Mouse (Mus musculus) gastrocnemius, postnatal 25 days (tissue): ENCODE data around the gene Lrrc29. TPM values are rescaled to one million over a fixed set of nuclear protein-coding genes. Genes with fewer than 3 reads are reported as not detected.
A peak's percentile ranks its signal among the peaks of the same experiment; 100 is the strongest.

Experiments
- DNase-seq: peaks from one replicate; pipeline ENCODE4 v3.0.0; 2022
- long read RNA-seq, 2 experiments: library from polyadenylated mRNA; stranded (forward); transcript quantifications; one replicate each; pipeline ENCODE4 v2.0.0; 2021
- total RNA-seq, 2 experiments: library from RNA; stranded (reverse); gene quantifications; 1 replicate in 1 of 2; 2 replicates in 1 of 2; pipeline ENCODE4 v1.2.3; 2021

The Lrrc29 gene
- 1 to 10 TPM in 1 of 2 experiments, under 1 TPM in 1; 0.87 to 1.4 TPM for total RNA-seq
- long read RNA-seq, experiment 1, partial matches to known transcripts, result 3 of 5 reads
- long read RNA-seq, experiment 1, other reads (novel, unspliced or antisense), result 1 of 5 reads
- long read RNA-seq, experiment 2, partial matches to known transcripts, result 0 of 3 reads
- long read RNA-seq, experiment 2, other reads (novel, unspliced or antisense), result 2 of 3 reads

DNA sequence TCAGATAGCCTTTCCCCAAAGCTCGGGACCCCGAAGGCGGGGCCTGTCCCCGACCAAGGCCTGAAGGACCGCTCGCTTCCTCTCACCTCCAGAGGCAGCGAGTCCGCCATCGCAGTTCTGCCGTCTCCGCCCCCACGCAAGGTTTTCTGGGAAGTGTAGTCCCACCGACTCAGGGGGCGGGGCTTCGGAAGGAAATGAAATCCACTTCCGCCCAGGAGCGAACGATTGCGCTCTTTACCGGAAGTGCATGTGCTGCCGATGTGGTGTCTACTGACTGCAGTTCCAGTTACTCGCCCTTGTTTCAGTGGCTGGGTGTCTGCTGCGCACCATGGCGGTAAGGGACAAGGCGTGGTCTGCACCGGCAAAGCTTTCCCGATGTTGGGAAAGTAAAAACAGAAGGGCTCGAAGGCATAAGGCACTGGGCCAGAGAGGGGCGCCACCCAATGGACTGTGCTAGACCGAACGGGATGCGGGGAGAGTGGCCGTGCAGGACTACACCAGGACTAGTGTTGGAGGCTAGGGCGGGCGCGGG lies at the start of gene Lrrc29, which contains the start of gene Tmem208:
TSS of gene Lrrc29 (minus strand) at position 138 of the 532 bp plus-strand sequence.
TSS of gene Tmem208 (plus strand) at position 214 of the 532 bp plus-strand sequence.
- DNase-seq, result peak; percentile 94

DNA sequence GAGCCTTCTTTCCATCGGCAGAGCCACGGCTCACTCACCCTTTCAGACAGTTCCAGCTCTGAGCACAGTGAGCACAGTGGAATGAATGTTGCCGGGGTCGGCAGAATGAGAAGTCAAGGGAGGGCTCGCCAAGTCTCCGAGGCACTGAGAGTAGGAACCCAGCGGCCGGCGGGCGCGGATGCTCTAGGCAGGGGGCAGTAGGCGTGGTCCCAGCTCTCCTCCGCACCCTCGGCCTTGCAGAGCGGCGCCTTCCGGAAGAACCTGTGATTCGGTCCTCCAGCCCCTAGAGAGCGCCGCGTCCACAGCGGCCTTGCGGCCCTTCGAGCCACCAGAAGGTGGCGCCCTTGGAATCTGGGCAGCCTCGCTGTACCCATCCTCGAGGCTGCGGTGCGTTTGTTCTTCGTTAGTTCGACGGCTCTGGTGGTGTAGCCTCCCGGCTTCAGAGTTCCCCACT lies 48.5 kb upstream of the Lrrc29 start:
- no peak for DNase-seq

DNA sequence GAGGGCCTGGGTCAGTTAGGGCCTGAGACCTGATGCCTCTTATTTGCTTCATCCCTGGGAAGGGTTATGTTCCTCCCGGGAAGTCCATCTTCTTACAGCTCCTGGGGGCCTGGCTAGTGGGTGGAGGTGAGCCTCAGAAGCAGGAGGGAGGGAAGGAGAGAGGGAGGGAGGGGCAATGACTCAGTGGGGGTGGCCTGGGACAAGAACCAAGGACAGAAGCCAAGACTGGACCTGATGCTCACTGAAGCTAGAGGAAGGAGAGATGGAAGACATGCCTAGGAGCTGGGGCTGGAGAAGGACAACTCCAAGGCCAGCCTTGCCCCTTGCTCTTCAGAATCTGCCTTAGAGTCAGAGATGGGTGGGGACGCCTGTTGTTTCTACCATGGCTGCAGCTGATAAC lies 47.0 kb upstream of the Lrrc29 start, which contains the start of gene Plekhg4:
TSS of gene Plekhg4 (plus strand) at position 243 of the 400 bp plus-strand sequence.
- DNase-seq, result no peak

DNA sequence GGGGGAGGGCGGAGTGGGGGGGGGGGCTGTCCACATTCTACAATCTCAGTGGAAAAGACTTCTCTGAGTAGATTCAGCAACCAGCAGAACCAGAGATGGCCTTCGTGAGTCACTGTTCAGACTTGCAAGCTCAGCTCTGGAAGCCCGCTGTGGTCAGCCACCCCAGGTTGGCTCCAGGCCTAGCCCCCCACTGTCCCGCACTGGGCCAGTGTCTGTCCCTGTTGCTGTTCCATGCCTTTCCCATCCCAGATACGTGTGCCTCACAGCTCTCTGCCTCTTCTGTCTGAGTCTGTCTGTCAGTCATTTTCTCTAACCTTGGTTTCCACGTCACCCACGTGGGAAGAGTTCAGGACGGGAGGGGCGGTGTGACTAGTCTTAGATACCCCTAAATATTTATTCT lies 46.4 kb upstream of the Lrrc29 start:
- no peak for DNase-seq

DNA sequence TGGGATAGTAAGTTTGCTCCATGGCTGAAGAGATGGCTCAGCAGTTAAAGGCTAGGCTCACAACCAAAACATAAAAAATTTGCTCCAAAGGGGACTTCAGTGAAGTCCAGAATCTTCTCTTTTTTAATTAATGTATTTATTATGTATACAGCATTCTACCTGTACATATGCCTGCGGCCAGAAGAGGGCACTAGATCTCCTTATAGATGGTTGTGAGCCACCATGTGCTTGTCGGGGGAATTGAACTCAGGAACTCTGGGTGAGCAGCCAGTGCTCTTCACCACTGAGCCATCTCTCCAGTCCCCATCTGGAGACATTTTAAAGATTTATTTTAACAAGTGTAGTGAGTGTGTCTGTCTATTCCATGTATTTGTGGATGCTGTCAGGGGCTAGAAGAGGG lies 41.0 kb upstream of the Lrrc29 start:
- DNase-seq, result no peak

DNA sequence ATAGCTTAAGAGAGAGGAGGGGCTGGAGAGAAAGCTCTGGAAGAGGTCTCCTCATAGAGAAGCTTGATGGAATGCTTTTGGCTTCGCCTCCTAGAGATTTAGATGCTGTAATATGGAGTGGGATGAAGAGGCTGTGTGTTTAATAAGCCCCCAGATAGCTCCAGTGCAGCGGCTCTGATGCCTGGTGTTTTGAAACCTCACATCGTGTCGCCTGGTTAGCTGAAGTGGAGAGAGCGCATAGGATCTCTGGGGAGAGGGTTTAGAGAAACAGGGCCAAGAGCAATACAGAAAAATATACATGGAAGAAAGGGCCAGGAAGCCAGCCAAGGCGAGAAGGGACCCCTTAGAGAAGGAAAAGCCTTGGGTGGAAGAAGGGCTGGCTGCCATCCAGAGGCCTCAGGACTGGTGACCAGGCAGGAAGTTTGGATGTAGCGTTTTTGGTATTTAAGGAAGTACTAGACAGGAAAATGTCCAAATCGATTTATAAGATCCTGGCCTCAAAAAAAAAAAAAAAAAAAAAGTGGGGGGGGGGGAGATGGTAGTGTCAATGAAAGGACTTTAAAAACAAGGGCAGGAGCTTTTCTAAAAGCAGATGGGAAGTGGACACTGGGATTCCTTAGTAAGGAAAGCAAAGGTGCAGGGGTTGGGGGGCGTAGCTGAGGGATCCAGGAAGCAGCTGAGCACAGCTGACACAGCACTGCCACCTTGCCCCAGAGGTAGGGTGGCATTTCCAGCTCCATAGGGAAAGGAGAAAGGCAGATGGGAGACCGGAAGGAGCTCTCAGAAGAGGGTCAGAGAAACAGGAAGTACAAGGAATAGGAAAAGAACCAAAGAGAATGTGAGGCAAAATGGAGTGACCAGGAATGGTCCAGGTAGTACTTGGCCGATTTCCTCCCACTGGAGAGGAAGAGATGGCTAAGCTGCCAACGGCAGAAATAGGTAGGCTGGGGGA lies 35.9 kb upstream of the Lrrc29 start:
- DNase-seq, result no peak

DNA sequence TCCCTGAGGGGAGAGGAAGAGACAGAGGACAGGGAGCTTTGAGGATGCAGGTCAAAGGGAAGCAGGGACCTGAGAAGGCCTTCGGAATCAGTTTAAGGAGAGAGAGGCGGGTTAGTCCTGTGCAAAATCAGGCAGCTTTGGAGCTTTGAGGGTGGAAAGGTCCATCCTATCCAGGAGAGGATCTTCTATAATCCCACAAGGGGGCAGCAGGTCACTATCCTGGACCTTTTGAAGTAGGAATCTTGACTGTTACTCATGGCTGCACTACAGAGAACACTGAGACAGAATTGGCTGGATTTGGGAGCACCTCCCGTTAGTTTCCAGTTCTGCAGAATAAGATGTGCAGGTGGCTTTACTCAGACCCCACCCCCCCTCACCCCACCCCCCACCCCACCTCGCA lies 33.6 kb upstream of the Lrrc29 start:
- DNase-seq, result no peak

DNA sequence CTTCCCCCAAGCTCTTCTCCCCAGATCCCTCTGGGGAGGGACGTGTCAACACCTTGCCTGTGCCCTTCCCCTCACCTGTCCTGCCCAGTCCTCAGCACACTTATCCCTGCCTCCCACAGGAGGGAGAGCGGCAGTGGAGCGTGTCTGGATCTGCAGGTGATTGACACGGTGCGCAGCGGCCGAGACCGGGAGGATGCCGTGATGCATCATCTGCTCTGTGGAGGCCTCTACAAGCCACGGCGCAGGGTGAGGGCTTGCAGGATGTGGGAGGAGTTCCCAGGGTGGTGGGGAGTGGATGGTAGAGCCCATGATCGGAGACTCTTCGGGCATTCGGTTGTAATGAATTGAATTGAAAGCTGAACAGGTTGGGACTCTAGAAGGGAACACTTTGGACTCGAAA lies 33.1 kb upstream of the Lrrc29 start:
- no peak for DNase-seq

DNA sequence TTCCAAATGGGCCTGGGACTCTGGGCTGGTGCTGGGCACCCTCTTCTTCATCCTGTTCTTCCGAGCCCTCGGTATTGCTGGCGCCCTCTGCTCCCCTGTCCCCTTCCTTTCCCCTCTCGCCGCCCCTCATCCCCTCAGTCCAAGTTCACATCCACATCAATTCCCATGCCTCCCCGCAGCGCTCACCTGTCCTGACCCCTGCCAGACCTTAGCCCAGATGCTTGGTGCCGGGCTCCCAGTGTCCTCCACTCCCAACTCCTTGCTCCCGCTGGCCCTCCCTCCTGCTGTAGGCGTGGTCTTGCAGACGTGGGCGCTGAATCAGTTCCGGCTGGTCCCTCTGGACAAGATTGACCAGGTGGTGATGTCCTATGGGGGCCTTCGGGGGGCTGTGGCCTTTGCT lies 30.6 kb upstream of the Lrrc29 start:
- no peak for DNase-seq

DNA sequence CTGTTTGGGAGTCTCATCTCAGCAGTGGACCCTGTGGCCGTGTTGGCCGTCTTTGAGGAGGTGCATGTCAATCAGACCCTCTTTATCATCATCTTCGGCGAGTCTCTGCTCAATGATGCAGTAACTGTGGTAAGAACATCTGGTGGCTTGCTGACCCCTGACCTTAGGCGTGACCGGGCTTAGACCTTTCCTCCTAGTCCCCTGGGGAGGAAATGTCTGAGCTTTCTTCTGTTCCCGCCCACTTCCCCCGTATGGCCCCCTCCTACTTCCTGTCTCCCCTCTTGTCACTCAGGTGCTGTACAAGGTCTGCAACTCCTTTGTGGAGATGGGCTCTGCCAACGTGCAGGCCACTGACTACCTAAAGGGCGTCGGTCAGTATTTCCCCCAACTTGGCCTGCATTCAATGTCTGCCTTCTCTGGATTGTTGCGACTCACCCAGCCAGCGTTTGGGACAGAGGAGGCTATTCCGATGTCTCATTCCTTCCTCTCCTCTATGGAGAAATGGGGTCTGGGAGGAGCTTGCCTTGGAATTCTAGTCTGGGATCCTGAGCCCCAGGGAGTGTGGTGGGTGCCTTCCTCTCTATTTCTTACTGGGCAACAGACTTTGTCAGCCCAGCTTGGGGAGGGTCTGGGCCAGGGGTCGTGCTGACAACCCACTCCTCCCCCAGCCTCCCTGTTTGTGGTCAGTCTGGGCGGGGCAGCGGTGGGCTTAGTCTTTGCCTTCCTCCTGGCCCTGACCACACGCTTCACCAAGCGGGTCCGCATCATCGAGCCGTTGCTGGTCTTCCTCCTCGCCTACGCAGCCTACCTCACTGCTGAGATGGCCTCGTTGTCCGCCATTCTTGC lies 29.3 kb upstream of the Lrrc29 start:
- DNase-seq, result no peak

DNA sequence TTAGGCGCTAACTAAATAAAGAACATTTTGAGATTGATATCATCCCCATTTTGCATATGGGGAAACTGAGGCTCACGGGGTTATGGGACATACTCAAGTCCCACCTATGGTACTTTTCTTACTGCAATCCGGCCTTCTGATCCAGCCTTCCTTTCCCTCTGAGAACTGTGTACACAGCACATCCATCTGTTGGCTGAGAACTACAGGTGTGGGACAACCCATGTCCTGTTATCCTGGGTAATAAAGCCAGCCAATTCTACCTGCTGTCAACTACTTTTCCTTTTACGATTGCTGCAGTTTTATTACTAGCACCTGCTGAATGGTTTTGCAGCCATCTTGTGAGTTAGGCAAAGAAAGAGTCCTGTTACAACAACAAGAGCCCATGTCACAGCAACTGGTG lies 28.5 kb upstream of the Lrrc29 start:
- DNase-seq, result no peak

DNA sequence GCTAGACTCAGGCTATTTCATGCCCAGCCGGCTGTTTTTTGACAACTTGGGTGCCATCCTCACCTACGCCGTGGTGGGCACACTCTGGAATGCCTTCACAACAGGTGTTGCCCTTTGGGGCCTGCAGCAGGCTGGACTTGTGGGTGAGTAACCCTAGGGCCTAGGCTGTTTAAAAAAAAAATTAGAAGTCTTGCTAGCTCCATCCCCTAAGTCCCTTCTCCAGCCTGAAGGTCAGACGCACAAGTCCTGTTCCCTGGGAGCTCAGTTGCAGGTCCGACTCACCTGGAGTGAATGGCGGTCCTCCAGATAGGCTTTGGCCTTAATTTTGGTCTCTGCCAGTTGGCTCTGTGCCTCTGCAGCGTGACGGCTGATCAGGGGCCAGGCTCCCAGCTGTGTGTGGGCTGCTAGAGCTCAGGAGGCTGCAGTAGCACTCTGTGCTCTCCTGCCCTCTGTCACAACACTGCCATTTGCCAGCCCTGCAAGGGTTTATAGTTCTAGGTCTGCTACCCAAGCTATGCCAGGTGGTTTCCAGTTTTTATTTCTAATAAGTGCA lies 27.6 kb upstream of the Lrrc29 start:
- DNase-seq, result no peak

DNA sequence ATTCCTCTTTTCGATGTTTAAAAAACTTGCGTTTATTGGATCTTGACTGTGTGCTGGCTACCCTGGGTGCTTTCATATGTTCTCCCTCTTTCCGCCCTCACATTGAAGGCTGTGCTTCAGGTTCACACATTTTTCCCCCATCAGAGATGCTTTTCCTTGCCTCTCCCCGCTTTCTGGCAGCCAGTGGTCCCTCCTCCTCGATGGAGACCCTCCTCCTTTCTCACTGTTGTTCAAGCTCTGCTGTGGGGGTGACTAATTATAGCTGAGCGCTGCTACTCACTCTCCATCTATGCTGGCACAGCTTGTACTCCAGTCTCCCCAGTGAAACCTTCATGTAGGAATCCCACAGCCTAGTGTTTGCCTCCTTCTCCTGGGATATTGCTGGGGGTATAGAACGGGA lies 24.1 kb upstream of the Lrrc29 start:
- no peak for DNase-seq

DNA sequence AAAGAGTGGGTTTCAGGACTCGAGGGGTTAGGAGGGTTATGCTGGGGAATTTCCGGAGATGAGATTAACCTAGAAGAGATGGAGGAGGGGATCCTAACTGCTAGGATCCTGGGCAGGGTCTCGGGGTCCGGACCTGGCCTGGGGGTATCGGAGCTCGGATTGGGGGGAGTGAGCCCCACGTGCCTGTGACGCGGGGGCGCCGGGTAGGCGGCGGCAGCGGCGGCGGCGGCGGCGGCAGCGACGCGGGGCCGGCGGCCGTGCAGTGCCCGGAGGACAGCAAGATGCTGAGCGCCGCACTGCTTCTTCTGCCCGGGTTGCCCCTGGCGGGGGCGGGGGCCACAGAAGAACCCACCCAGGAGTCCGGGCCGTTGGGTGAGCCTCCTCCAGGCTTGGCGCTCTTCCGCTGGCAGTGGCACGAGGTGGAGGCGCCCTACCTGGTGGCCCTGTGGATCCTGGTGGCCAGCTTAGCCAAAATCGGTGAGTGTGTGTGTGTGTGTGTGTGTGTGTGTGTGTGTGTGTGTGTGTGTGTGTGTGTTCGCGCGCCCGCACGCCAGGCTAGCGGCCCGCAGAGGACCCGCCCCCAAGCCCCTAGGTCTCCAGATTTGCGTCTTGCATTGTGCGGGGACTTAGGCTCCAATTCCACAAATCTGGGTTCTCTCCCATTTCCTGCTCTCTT lies 23.2 kb upstream of the Lrrc29 start:
- DNase-seq, result no peak

DNA sequence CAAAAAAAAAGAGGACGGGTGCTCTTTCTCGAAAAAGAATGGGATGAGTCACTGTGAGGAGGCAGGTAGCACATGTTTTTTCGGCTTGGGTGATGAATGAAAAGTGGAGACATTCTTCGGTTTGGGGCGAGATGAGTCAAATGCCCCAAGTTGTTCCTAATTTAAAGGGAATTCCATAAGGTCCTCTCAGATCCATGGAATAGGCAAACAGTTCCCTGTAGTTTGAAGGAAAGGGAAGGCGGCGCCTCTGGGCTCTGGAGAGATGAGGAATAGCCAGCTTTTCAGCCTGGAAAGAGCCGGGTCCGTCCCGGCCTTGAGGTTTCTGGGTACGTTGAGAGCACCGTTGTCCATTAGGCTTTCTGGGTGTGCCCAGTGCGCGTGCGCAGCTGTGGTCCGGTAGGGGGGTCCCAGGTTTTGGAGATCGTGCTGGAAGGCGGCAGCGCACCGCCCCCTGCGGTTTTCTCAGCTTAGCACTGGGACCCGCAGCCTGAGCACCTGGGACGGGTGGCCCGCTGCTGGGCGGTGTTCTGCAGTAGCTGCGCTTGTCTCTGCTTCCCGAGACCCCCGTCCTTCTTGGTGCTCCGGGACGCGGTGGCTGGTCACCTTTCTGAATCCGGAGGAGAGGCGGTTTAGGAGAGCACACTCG lies 22.5 kb upstream of the Lrrc29 start, which contains the start of gene Slc9a5:
TSS of gene Slc9a5 (plus strand) at position 394 of the 646 bp plus-strand sequence.
- DNase-seq, result no peak

DNA sequence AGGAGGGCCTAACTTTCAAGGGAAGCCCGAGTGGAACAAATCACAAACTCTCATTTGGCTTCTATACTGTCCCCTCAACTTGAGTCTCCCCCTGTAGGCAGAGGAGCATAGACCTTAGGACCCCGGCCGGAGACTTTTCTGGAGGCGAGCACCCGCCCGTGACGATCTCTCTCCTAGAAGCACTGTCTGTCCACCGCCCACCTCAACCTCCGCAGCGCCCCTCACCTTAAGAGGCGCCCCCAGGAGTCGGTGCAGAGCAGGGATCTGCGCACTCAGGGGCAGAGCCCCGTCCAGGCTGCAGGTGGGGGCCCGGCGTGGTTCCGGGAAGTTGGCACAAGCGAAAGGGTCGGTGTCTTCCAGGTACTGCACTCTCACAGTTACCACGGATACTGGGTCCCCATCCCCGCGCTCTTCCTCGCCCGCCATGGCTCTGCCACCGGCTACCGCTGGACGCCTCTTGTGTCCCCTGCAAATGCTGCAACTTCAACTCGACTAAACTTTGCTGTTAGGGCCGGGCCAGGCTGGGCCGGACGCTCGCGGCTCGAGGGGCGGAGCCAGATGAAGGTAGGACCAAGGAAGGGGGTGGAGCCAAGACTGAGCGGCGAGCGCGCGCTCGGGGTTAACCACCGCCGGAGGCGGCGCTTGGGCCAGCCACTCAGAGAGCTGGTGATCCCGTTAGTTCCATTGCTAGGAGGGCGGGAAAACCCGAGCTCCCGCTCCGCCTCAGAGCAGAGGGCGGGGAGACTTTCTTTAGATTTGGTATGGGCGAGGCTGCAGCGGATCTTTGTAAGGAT lies 21.5 kb upstream of the Lrrc29 start, which contains the start of gene Fhod1:
TSS of gene Fhod1 (minus strand) at position 526 of the 794 bp plus-strand sequence.
- peak; percentile 95 for DNase-seq

DNA sequence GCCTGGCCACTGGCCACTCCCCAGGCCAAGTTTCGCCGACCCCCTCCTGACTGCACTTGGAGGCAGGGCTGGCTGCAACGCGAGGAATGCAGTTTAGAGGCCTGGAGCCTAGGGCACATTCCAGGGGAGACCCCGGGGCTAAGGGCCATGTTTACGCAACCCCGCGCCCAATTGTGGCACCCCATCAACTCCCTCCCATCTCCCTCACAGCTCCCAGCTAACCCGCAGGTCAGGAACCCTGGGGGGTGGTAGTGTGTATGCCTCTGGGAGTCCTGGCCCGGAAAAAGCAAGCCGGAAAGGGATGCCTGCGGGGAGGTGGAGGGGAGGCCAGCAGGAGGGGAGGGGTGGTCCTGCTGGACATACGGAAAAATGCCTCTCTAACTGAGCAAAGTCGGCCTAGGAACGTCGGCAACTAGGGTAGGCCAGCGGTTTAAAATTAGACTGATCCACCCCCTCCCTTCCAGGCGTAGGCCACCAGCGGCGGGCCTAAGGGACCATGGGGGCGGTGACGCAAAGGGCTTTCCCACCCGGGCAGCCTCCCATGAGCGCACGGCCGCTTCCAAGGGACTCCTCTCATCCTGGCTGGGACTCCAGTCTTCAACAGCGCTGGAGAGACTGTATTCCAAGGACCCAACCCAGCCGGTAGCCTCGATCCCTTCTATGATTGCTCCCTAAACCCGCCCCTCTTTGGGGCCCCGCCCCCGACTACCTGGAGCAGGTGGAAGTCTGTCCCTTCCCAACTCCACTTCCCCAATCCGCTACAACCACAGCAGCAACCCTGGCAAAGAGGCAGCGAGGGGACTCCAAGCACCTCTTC lies 20.7 kb upstream of the Lrrc29 start:
- peak; percentile 84 for DNase-seq
